Mouse (Mus musculus): ENCODE data around the gene Ifnz.
"Not testable (repeated sequence)": the region's sequence is repeated elsewhere in the genome, so short reads cannot be mapped to it uniquely, and the experiment has no call there.

- TF ChIP-seq CTCF (IDR thresholded peaks at IDR 0.05; ENCODE audit: borderline replicate concordance, extremely low read depth, insufficient read depth, insufficient read length); POLR2A (IDR thresholded peaks at IDR 0.05; ENCODE audit: borderline replicate concordance, extremely low read depth, insufficient read depth, insufficient read length, poor library complexity, severe bottlenecking): not testable (repeated sequence)
Measured at GRCm38 (mm10) chr4:88754818-88755340, 27.1 kb upstream of the Ifnz start, which contains the start of gene Gm13271.
